ENCODE assay signal across 8 mouse cellular contexts in genomic region chr12:35534754-35535236, GRCm38 (mm10). TPM values are rescaled to one million over a fixed set of nuclear protein-coding genes. Genes with fewer than 3 reads are reported as not detected.
DNase-seq lines count a peak whose midpoint lies in the region; ATAC-seq and TF ChIP-seq lines count a peak whose summit lies in the region.

TSS of gene Ahr (minus strand) at chr12:35535038.

- no peaks in the 10 kb centered on the region for H3K4me1 ChIP-seq in G1E (ENCODE audit: insufficient read depth, low read depth, low read length)
- H3K4me1 ChIP-seq in cerebellum, adult 2 months (ENCODE audit: control insufficient read depth, insufficient read depth, low read length): no peaks in the 10 kb centered on the region
- H3K4me1 ChIP-seq in hindbrain, embryonic 11.5 days (replicated peaks; ENCODE audit: control insufficient read depth, insufficient read depth, low read length): no peaks in the 10 kb centered on the region
- no peaks in the 10 kb centered on the region; the same call in 1 of the 2 replicates for H3K4me1 ChIP-seq in lung, postnatal 0 days (ENCODE audit: insufficient read depth, low read depth, low read length)

- no peak for TF ChIP-seq EP300 in lung, postnatal 0 days (IDR thresholded peaks at IDR 0.05)

- WGBS in cerebellum, adult 2 months: under 1% methylated on average over 51 of the region's 52 CpGs
- under 1% methylated on average over 36 of the region's 52 CpGs for WGBS in hindbrain, embryonic 11.5 days
- under 1% methylated on average over 21 of the region's 52 CpGs for WGBS in lung, postnatal 0 days

- peak within 1 kb of the TSS; percentile 100 for H3K4me2 ChIP-seq in hindbrain, embryonic 11.5 days (replicated peaks; ENCODE audit: low read depth, low read length)
- H3K4me2 ChIP-seq in lung, postnatal 0 days (replicated peaks; ENCODE audit: low read depth, low read length): peak within 1 kb of the TSS; percentile 87

- peak within 1 kb of the TSS; percentile 62 for H3K9ac ChIP-seq in hindbrain, embryonic 11.5 days (ENCODE audit: low read depth, low read length)
- peak within 1 kb of the TSS; percentile 57 for H3K9ac ChIP-seq in lung, postnatal 0 days (replicated peaks; ENCODE audit: low read depth)

- H3K27ac ChIP-seq in cerebellum, adult 2 months (ENCODE audit: insufficient read depth, low read length): peak within 1 kb of the TSS; percentile 35
- no peak within 1 kb of the TSS for H3K27ac ChIP-seq in hindbrain, embryonic 11.5 days (ENCODE audit: low read depth, low read length)
- H3K27ac ChIP-seq in lung, postnatal 0 days (ENCODE audit: low read length): peak within 1 kb of the TSS; percentile 90

- DNase-seq in G1E (ENCODE audit: low spot score): no peak
- peak; percentile 87 to 88 for DNase-seq in cerebellum, adult 2 months
- peak; percentile 71 to 87 for DNase-seq in frontal cortex, adult 2 months (ENCODE audit: extremely low spot score in 1 of 2, low spot score in 1 of 2)
- peak; percentile 85 for DNase-seq in hindbrain, embryonic 11.5 days (ENCODE audit: low spot score)
- peak; percentile 77 to 83 for DNase-seq in layer of hippocampus, postnatal 10 days (ENCODE audit: low spot score in 2 of 2)
- peak; percentile 92 for DNase-seq in lung, postnatal 0 days (ENCODE audit: low spot score)
- peak; percentile 65 for DNase-seq in ovary, postnatal 10 days (ENCODE audit: low spot score)
- DNase-seq in thymus, postnatal 0 days (ENCODE audit: low spot score): peak; percentile 87

- no peaks in the 10 kb centered on the region for H3K27me3 ChIP-seq in G1E (ENCODE audit: insufficient read depth, low read length)
- no peaks in the 10 kb centered on the region for H3K27me3 ChIP-seq in cerebellum, adult 2 months (ENCODE audit: control insufficient read depth, insufficient read depth, low read length)
- peaks cover 6% of the 10 kb centered on the region; the same call in 1 of the 2 replicates for H3K27me3 ChIP-seq in hindbrain, embryonic 11.5 days (ENCODE audit: control insufficient read depth, insufficient read depth, low read length)
- H3K27me3 ChIP-seq in lung, postnatal 0 days (replicated peaks; ENCODE audit: insufficient read depth, low read length): no peaks in the 10 kb centered on the region

- no peaks in the 10 kb centered on the region for H3K36me3 ChIP-seq in G1E (replicated peaks)
- no peaks in the 10 kb centered on the region for H3K36me3 ChIP-seq in hindbrain, embryonic 11.5 days (ENCODE audit: control insufficient read depth, insufficient read depth, low read length)
- no peaks in the 10 kb centered on the region for H3K36me3 ChIP-seq in lung, postnatal 0 days (ENCODE audit: insufficient read depth, low read length)

- TF ChIP-seq CTCF in G1E (IDR thresholded peaks at IDR 0.05; ENCODE audit: low read depth, low read length): no peak
- TF ChIP-seq CTCF in cerebellum, adult 2 months (IDR thresholded peaks at IDR 0.05; ENCODE audit: borderline replicate concordance, insufficient read depth, low read depth, low read length): no peak
- no peak for TF ChIP-seq CTCF in lung, postnatal 0 days (IDR thresholded peaks at IDR 0.05)

- peak; percentile 48; the same call in 1 of the 2 replicates for TF ChIP-seq POLR2A in cerebellum, adult 2 months (IDR thresholded peaks at IDR 0.05; ENCODE audit: borderline replicate concordance, insufficient read depth, low read length)

- peak within 1 kb of the TSS; percentile 38; the same call in 1 of the 2 replicates for H3K4me3 ChIP-seq in G1E (ENCODE audit: low read depth, low read length)
- H3K4me3 ChIP-seq in cerebellum, adult 2 months (replicated peaks; ENCODE audit: insufficient read depth, low read depth, low read length): peak within 1 kb of the TSS; percentile 76
- H3K4me3 ChIP-seq in hindbrain, embryonic 11.5 days (ENCODE audit: low read depth, low read length): peak within 1 kb of the TSS; percentile 80
- H3K4me3 ChIP-seq in lung, postnatal 0 days (ENCODE audit: low read depth, low read length): peak within 1 kb of the TSS; percentile 69

- H3K9me3 ChIP-seq in G1E (replicated peaks): peaks cover 13% of the 10 kb centered on the region
- no peaks in the 10 kb centered on the region for H3K9me3 ChIP-seq in hindbrain, embryonic 11.5 days (ENCODE audit: control insufficient read depth, low read length)
- no peaks in the 10 kb centered on the region for H3K9me3 ChIP-seq in lung, postnatal 0 days (ENCODE audit: low read length)

- ATAC-seq in G1E (ENCODE audit: extremely low read depth, insufficient number of reproducible peaks, low FRiP score, poor library complexity, severe bottlenecking): no peak
- peak; percentile 97 for ATAC-seq in hindbrain, embryonic 11.5 days (ENCODE audit: low FRiP score)
- peak; percentile 97 for ATAC-seq in lung, postnatal 0 days

RNA-seq across cellular contexts. Expression of gene Ahr, which starts in this region (rescaled TPM):
- total RNA-seq in G1E (2014; fragmentation: Nextera tagmentation) (not detected in 2 replicates), G1E (2017) (0.11 and 0.46 TPM in 2 replicates)
- not detected in 2 replicates for polyA plus RNA-seq in G1E (2012)
- 2.4 and 2.8 TPM in 2 replicates for polyA plus RNA-seq in cerebellum, adult 2 months (2012; rRNA removed)
- 3.9 and 4.3 TPM in 2 replicates for polyA plus RNA-seq in frontal cortex, adult 2 months (2012; rRNA removed)
- 3.4 and 4.3 TPM in 2 replicates for polyA plus RNA-seq in hindbrain, embryonic 11.5 days (2014; fragmentation: Nextera tagmentation; extraction: Ambion mirVana)
- 10 to 100 TPM; 11.1 to 12.0 TPM for total RNA-seq in layer of hippocampus, postnatal 10 days (2021)
- polyA plus RNA-seq in lung, postnatal 0 days (2015; fragmentation: Nextera tagmentation; extraction: Ambion mirVana): 25.1 and 33.2 TPM in 2 replicates
- polyA plus RNA-seq in thymus, postnatal 0 days (2015; fragmentation: Nextera tagmentation; extraction: Ambion mirVana): 6.1 and 6.7 TPM in 2 replicates

Comparison
In these comparisons a context has a peak if more than half of its experiments do, and no peak if none do; other contexts are left out.
1. RNA of gene Ahr (total RNA-seq): 11.1 to 12.0 TPM in layer of hippocampus, postnatal 10 days; 0.11 to 0.46 TPM in G1E; every median in the first group is over 4 times any median in the second.
2. Peak in every context shown above with its lines, with median percentiles within 50 percentile points of each other: H3K4me3 ChIP-seq.